Mouse (Mus musculus): ENCODE measurements around the gene Clec4b2.
"Not testable (repeated sequence)": the region's sequence is repeated elsewhere in the genome, so short reads cannot be mapped to it uniquely, and the experiment has no call there.

Gene Clec4b2

DNA sequence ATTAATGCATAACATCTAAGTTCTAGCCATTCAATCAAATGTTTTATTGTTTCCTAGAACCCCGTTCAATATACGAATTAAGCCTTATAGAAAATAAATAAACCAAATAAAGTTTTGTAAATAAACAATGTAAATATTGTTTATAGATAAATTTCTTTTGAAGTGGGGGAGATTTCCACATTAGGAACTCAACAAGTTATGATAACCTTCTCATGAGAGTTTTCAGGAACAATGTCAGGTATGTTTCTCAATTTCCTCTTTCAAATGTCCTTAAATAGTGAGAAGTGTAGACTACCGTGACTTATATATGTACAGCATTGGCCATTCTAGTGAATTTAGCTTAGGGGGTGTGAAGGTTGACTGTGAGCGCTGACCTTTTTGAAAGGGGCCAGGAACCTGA lies at the start of gene Clec4b2:
Gene Clec4b2 (plus strand): TSS at position 301 of the 400 bp plus-strand sequence.
- DNase-seq = no peak

DNA sequence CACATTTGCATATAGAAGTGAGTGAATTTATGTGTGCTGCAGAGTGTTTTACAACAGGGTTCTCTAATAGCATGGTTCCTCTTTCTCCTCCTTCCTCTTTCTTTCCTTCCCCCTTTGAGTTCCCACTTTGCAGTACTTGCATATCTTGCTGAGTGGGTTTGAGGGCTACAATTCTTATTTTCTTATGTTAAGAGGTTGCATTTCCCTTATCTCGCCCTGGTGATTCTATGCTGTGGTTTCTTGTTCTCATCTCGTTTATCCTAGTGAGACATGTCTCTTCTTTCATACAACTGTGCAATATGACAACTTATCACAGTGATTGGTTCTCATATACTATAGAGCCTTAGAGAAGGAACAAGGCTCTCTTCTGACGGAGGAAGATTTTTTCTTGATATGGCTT lies 49.5 kb upstream of the Clec4b2 start:
- no peak for DNase-seq

DNA sequence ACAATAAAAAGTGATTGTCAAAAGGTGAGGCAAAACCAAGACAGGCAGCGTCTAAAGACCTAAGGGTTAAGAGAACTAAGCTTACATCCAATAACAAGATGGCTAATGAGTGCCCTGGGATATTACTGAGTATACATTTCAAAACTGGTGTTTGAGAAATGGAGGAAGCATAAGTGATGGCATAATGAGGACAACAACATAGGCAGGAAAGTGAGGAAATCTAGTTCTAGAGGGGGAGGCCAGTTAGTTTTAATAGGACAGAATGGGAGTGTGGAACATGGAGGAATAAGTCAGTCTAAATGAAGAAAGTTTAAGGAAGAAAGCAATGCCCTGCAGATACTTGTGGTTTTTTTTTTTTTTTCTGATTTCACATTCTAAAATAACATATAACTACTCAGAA lies 45.5 kb upstream of the Clec4b2 start:
- no peak for DNase-seq

DNA sequence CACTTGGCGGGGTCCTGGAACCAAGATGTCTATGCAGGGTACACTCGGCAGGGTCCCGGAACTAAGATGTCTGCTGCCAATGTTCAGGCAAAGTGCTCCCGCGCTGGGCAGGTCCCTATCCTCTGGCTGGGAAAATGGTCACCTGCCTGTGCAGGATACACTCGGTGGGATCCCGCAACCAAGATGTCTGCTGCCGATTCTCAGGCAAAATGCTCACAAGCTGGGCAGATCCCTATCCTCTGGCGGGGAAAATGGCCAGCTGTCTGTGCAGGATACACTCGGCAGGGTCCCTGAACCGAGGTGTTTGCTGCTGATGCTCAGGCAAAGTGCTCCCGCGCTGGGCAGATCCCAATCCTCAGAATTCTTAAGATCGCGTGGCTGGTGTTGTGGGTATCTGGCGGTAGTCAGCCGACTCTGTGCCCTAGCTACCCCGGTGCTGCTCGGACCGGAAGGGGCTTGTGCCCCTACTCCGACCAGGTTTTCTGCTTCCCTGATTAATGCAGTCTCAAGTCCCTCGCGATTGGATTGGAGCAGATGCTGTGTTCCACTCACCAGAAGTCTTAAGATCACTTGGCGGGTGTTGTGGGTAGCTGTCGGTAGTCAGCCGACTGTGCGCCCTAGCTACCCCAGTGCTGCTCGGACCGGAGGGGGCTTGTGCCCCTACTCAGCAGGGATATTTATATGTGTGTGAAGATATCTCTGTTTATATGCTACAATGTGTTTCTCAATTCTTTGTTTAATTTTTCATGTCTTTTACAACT lies 34.7 kb upstream of the Clec4b2 start:
- DNase-seq = not testable (repeated sequence)

DNA sequence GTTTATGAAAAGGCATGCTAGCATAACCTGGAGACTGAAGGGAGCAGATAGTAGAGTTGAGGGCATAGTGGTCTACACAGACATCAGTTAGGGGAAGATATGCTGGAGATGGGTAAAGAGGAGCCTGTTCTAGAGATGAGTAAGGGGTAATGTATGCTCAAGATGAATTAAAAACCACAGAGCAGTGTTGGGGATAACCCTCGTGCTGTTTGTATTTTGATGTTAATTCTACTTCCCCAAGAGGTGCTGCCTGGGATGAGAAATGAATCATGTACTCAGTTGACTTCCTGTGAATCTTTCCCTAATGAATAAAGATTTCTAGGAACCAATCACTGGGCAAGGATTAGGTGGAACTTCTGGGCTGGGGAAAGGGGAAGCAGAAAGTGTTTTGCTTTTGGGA lies 2.6 kb upstream of the Clec4b2 start:
- no peak for DNase-seq

DNA sequence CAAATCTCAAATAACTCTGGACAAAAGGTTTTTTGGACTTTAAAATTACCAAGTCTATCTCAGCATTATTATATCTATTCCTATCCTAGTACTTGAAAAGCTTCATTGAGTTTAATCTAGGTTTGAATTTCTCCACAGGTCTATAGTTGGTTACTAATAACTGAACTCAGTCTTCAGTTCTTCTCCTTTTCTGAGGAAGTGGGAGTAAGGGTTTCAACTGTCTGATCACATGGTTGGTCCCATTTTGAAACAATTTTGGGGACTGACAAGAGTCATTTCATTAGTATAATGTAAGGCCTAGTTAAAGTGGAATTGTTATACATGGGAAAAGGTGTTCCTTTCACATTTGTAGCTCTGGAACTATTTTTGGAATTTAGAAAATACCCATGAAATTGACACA lies 1.7 kb upstream of the Clec4b2 start:
- no peak for DNase-seq

DNA sequence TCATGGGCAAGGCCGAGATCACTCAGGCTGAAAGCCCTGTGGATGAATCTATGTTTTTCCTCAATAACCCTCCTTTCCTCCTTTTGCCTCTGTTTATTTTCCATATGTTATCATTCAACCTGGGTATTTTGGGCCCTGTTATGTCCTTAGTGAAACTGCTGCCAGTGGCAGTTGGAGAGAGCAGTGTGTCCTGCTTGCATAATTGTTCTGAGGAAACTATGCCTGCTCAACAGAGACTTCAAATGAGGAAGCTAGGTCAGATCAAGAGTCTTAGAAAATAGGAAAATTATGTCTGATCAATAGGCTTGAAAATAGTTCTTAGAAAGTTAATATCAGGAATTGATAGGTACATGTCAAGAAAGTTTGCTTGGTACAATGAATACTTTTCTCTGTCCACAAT lies 2.9 kb downstream of the Clec4b2 start:
- no peak for DNase-seq

DNA sequence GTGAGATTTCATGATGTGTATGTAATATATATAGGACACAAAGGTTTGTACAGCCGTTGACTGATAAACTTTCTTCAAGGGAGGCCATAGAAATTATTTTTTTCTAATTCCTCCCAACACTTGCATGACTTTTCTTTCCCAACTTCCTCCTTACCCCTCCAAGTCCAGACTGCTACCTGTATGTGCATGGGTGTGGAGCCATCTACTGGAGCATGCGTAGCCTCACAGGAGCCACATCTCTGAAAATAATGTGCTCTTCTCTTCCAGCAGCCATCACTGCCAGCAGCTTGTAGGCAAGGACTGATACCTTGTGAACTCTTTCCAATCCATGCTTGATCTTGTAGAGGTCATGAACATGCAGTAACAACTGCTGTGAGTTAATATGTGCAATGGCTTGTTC lies 12.2 kb downstream of the Clec4b2 start:
- not testable (repeated sequence) for DNase-seq

DNA sequence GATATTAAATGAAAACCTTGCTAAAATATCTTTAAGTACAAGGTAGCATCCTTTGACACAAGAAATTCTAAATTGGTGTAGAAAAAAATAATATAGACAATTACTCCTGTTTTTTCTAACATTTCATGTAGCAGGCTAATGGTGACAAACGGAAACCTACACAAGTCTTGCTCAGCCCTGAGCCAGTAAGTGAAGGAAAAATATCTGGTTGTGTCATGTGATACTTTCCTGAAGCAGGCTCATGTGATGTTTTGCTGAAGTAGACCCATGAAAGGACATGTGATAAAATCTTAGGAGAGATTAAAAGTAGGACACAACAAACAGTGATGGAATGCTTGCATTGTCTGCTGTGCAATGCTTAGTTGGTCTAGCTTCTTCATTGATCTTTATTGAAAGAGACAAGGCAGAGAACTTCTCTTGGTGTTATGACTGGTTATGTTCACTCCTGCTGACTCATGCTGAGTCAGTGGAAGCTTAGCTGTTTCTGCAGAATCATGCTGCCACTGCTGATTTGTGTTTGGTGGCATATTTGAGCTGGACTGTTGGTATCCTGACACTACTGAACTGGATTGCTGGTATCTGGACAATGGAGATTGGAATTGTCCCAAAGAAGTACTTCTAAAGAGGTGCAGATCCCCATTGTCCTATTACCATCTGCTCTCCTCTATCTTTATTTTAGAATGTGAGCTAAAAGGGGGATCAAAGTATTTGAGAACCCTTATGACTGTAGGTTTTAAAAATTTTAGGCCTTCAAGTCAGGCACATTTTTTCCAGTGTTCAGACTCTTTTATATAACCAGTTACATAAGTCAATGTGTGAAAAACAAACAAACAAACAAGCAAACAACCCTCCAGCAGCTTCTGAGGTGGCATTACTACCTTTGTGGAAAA lies 34.7 kb downstream of the Clec4b2 start:
- no peak for DNase-seq

DNA sequence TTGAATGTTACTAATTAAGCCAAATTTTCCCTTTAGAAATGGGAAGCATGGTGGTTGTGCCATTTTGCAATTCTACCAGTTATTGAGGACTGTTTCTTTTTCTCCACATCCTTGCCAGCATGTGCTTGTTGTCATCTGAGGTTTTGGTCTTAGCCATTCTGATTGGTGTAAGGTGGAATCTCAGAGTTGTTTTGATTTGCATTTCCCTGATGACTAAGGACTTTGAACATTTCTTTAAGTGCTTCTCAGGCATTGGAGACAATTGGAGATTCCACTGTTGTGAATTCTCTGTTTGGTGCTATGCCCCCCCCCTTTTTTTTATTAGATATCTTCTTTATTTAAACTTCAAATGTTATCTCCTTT lies 35.4 kb downstream of the Clec4b2 start:
- not testable (repeated sequence) for DNase-seq

DNA sequence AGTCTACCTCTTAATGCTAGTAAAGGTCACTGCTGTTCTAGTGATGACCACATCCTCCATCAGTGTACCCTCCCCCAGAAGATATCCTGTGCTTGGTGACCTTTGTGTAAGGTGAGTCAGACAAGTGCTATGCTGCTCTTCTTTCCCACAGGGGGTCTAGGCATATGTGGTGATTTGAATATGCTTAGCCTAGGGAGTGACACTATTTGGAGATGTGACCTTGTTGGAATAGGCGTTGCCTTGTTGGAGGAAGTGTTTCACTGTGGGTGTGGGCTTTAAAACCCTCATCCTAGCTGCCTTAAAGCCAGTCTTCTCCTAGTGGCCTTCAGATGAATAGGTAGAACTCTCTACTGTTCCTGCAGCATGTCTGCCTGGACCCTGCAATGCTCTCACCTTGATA lies 39.0 kb downstream of the Clec4b2 start:
- DNase-seq = no peak

DNA sequence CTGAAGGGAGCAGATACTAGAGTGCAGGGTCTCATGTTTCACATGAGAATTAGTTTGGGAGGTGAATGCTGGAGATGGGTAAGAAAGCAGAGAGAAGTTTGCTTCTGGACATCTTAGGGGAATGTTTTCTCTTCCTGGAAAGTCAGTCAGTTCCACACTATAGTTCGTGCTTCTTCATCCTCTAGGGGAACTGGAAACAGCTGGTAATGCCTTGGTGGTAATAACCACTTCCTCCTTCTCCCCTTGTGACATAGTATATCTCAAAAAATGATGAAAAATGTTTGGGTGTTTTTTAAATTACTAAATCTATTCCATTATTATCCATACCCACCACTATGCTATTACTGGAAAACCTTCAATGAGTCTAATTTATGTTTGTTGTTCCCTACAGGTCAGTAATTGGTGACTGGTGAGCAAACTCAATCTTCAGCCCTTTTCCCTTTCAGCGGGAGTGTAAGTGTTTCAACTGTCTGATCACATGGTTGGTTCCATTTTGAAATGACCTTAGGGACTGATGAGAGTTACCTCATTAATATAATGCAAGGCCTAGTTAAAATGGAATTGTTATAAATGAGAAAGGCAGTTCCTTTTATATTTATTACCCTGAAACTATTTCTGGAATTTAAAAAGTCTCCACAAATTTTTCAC lies 55.0 kb downstream of the Clec4b2 start:
- DNase-seq = no peak

DNA sequence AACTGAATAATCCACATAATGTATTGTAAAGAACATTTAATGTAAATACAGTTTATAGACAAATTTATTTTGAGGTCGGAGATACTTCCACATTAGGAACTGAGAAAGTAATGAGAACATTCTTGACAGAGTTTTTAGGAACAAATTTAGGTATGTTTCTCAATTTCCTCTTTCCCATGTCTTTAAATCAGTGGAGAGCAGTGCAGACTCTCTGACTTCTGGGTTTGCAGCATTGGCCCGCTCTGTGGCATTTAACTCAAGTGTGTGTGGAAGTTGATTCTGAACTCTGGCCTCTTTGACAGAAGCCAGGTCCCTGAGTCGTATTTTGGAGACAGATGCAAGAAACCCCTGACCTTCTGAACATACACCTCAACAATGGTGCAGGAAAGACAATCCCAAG lies 57.0 kb downstream of the Clec4b2 start, which contains the start of gene Clec4n:
Gene Clec4n (plus strand): TSS at position 200 of the 400 bp plus-strand sequence.
- DNase-seq = no peak

DNA sequence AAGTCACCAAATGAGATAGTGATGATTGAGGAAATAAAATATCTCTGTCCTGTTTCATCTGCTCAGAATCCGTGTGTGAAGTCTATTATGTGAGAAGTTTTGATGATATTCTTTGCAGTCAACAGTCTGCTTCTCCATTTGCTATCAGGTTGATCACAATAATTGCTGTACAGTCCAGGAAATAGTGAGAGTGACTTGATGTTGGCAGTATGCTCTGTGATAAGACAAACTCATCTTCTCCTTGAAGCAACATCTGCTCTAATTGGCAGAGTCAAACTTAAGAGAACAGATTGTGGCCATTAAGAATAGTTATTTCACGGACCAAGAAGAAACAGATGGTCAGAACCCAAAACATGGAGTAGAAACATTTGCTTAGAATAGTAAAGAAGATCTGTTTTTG lies 58.5 kb downstream of the Clec4b2 start:
- no peak for DNase-seq

DNA sequence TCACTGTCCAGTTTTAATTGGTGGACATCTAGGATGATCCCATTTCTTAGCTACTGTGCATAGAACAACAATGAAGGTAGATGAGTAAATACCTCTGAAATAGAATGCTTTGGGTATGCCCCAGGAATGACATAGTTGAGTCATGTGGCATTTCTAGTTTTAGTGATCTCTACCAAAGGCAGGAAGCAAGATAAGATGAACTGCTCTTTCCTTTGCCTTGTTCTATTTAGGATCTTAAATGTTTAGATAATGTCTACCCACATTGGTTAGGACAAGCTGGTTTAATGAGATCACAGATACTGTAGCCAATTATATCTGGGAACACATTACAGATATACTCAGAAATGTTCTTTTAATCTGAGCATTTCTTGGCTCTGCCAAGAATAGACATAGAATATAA lies 64.9 kb downstream of the Clec4b2 start:
- no peak for DNase-seq

DNA sequence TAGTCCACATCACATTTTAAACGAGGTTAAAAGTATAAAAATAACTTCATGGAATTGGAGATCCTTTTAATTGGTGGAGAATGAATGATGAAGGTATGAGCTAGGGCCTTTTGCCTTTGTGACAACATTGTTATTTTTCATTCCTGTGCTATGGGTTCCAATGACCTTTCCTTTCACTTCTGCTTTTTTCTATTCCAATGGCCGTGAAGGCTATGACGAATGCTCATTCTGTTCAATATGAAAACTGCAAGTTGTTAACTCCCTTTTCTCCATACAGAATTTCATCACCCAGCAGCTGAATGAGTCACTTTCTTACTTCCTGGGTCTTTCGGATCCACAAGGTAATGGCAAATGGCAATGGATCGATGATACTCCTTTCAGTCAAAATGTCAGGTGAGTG lies 71.5 kb downstream of the Clec4b2 start:
- DNase-seq = no peak

DNA sequence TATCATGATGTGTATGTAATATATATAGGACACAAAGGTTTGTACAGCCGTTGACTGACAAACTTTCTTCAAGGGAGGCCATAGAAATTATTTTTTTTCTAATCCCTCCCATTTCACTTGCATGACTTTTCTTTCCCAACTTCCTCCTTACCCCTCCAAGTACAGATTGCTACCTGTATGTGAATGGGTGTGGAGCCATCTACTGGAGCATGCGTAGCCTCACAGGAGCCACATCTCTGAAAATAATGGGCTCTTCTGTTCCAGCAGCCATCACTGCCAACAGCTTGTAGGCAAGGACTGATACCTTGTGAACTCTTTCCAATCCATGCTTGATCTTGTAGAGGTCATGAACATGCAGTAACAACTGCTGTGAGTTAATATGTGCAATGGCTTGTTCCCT lies 76.2 kb downstream of the Clec4b2 start:
- DNase-seq = not testable (repeated sequence)

DNA sequence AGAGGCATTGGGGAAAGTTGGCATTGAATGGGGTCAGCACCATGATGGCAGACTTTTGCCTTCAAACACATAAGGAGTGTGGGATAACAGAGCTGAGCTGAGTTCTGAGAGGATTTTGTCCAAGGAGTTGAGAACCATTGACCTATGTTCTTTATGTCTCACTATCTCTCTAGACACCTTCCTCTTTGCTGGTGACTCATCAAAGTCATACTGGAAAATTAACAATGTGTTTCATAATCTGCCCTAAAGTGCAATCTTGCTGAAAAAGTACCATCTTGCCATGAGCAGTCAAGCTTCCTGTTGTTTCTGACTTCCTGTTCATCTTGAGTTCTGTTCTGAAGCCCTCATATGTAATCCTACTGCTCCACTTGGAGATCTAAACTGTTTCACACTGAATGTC lies 80.0 kb downstream of the Clec4b2 start:
- DNase-seq = no peak

All from kidney, adult 18-20 months (tissue).